Mouse (Mus musculus): ENCODE measurements around the gene Sla2. TPM values are rescaled to one million over a fixed set of nuclear protein-coding genes. Genes with fewer than 3 reads are reported as not detected.

Gene Sla2
- polyA plus RNA-seq, 1 experiment from 2014 or later = 0.40 TPM

- Histone ChIP-seq H3K4me1 (replicated peaks; ENCODE audit: control insufficient read depth, insufficient read depth, low read length) (0 out of 2 replicates have a peak, but pooled peaks cover 4% of the 10 kb centered on the region), H3K9me3 (ENCODE audit: control insufficient read depth) (no peaks in the 10 kb centered on the region), H3K36me3 (ENCODE audit: control insufficient read depth, insufficient read depth) (peaks cover 17% of the 10 kb centered on the region), H3K27me3 (replicated peaks; ENCODE audit: control insufficient read depth, insufficient read depth, low read length) (no peaks in the 10 kb centered on the region), H3K4me3 (ENCODE audit: low read depth, low read length) (peak overlapping the region; percentile 97), H3K9ac (ENCODE audit: low read depth, low read length) (peak overlapping the region; percentile 96), H3K27ac (ENCODE audit: low read depth, low read length) (peak overlapping the region; percentile 97), H3K4me2 (replicated peaks; ENCODE audit: low read depth) (peak overlapping the region; percentile 80)
- peak; percentile 34 for ATAC-seq
- WGBS = under 1% methylated on average over 28 of the region's 28 CpGs
- no peak for TF ChIP-seq CTCF (IDR thresholded peaks at IDR 0.05; ENCODE audit: low read depth)
Measured at GRCm38 (mm10) chr2:156863487-156864160, 23.4 kb downstream of the Sla2 start.

- Histone ChIP-seq H3K27me3 (replicated peaks; ENCODE audit: control insufficient read depth, insufficient read depth, low read length) (no peaks in the 10 kb centered on the region), H3K4me2 (replicated peaks; ENCODE audit: low read depth) (peak within 1 kb of the TSS; percentile 80), H3K9me3 (ENCODE audit: control insufficient read depth) (no peaks in the 10 kb centered on the region), H3K4me1 (replicated peaks; ENCODE audit: control insufficient read depth, insufficient read depth, low read length) (0 out of 2 replicates have a peak, but pooled peaks cover 9% of the 10 kb centered on the region), H3K36me3 (ENCODE audit: control insufficient read depth, insufficient read depth) (peaks cover 11% of the 10 kb centered on the region; the same call in 1 of the 2 replicates), H3K4me3 (ENCODE audit: low read depth, low read length) (peak within 1 kb of the TSS; percentile 97), H3K27ac (ENCODE audit: low read depth, low read length) (peak within 1 kb of the TSS; percentile 97), H3K9ac (ENCODE audit: low read depth, low read length) (peak within 1 kb of the TSS; percentile 96)
- under 1% methylated on average over 78 of the region's 98 CpGs for WGBS
- ATAC-seq = peak; percentile 93
- TF ChIP-seq CTCF (IDR thresholded peaks at IDR 0.05; ENCODE audit: low read depth) = peak; percentile 91
Measured at GRCm38 (mm10) chr2:156862772-156863486, 24.1 kb downstream of the Sla2 start, which contains the start of gene Rab5if. Gene Rab5if, plus strand, starts transcription at chr2:156863128.

GRCm38 (mm10) chr2:156862041-156862717, 24.8 kb downstream of the Sla2 start:
- H3K4me1 ChIP-seq (replicated peaks; ENCODE audit: control insufficient read depth, insufficient read depth, low read length) = 0 out of 2 replicates have a peak, but pooled peaks cover 9% of the 10 kb centered on the region
- peak overlapping the region; percentile 97 for H3K4me3 ChIP-seq (ENCODE audit: low read depth, low read length)
- H3K9me3 ChIP-seq (ENCODE audit: control insufficient read depth) = no peaks in the 10 kb centered on the region
- peak overlapping the region; percentile 96 for H3K9ac ChIP-seq (ENCODE audit: low read depth, low read length)
- no peaks in the 10 kb centered on the region for H3K27me3 ChIP-seq (replicated peaks; ENCODE audit: control insufficient read depth, insufficient read depth, low read length)
- peak overlapping the region; percentile 97 for H3K27ac ChIP-seq (ENCODE audit: low read depth, low read length)
- peak; percentile 13; the same call in 1 of the 2 replicates for ATAC-seq
- peaks cover 7% of the 10 kb centered on the region; the same call in 1 of the 2 replicates for H3K36me3 ChIP-seq (ENCODE audit: control insufficient read depth, insufficient read depth)
- WGBS = 1% methylated on average over 19 of the region's 19 CpGs
- TF ChIP-seq CTCF (IDR thresholded peaks at IDR 0.05; ENCODE audit: low read depth) = 0 out of 2 replicates have a peak, but pooled peaks have one; percentile 29
- H3K4me2 ChIP-seq (replicated peaks; ENCODE audit: low read depth) = peak overlapping the region; percentile 80

- no peak for ATAC-seq
- no peak for TF ChIP-seq CTCF (IDR thresholded peaks at IDR 0.05; ENCODE audit: low read depth)
- Histone ChIP-seq H3K27ac (ENCODE audit: low read depth, low read length) (no peak overlapping the region; the same call in 1 of the 2 replicates), H3K9ac (ENCODE audit: low read depth, low read length) (no peak overlapping the region), H3K4me2 (replicated peaks; ENCODE audit: low read depth) (no peak overlapping the region), H3K4me1 (replicated peaks; ENCODE audit: control insufficient read depth, insufficient read depth, low read length) (0 out of 2 replicates have a peak, but pooled peaks cover 5% of the 10 kb centered on the region), H3K9me3 (ENCODE audit: control insufficient read depth) (no peaks in the 10 kb centered on the region), H3K27me3 (replicated peaks; ENCODE audit: control insufficient read depth, insufficient read depth, low read length) (no peaks in the 10 kb centered on the region), H3K36me3 (ENCODE audit: control insufficient read depth, insufficient read depth) (peaks cover 6% of the 10 kb centered on the region; the same call in 1 of the 2 replicates), H3K4me3 (ENCODE audit: low read depth, low read length) (no peak overlapping the region)
- 66% methylated on average over 7 of the region's 7 CpGs for WGBS
Measured at GRCm38 (mm10) chr2:156858671-156859070, 28.3 kb downstream of the Sla2 start.

GRCm38 (mm10) chr2:156857835-156858234, 29.2 kb downstream of the Sla2 start, which contains the start of gene 4930518I15Rik:
Gene 4930518I15Rik, minus strand, starts transcription at chr2:156857946.
- Histone ChIP-seq H3K4me2 (replicated peaks; ENCODE audit: low read depth) (no peak within 1 kb of the TSS), H3K9me3 (ENCODE audit: control insufficient read depth) (no peaks in the 10 kb centered on the region), H3K4me1 (replicated peaks; ENCODE audit: control insufficient read depth, insufficient read depth, low read length) (0 out of 2 replicates have a peak, but pooled peaks cover 5% of the 10 kb centered on the region), H3K27me3 (replicated peaks; ENCODE audit: control insufficient read depth, insufficient read depth, low read length) (no peaks in the 10 kb centered on the region), H3K9ac (ENCODE audit: low read depth, low read length) (no peak within 1 kb of the TSS), H3K27ac (ENCODE audit: low read depth, low read length) (no peak within 1 kb of the TSS; the same call in 1 of the 2 replicates), H3K36me3 (ENCODE audit: control insufficient read depth, insufficient read depth) (peaks cover 6% of the 10 kb centered on the region; the same call in 1 of the 2 replicates), H3K4me3 (ENCODE audit: low read depth, low read length) (no peak within 1 kb of the TSS)
- WGBS = 74% methylated on average over 2 of the region's 2 CpGs
- no peak for ATAC-seq
- no peak for TF ChIP-seq CTCF (IDR thresholded peaks at IDR 0.05; ENCODE audit: low read depth)
